Mouse (Mus musculus): ENCODE measurements around the gene Aoc2.

- TF ChIP-seq GATA1 (IDR thresholded peaks at IDR 0.05; ENCODE audit: borderline replicate concordance, low read length) (no peak), FLI1 (IDR thresholded peaks at IDR 0.05; ENCODE audit: low read length) (no peak)
These were observed at the start of gene Aoc2 for GRCm38 (mm10) chr11:101324763-101325162.
